Mouse (Mus musculus) adrenal gland, postnatal 36 days (tissue): ENCODE measurements around the gene Mad1l1. TPM values are rescaled to one million over a fixed set of nuclear protein-coding genes. Genes with fewer than 3 reads are reported as not detected.

Experiments
- DNase-seq, 2 experiments: peaks; one replicate each; pipeline ENCODE4 v3.0.0; 2021; ENCODE audit warnings: mixed read lengths in 1 of 2
- total RNA-seq, 2 experiments: library from RNA; stranded (reverse); gene quantifications; 2 replicates each; pipeline ENCODE4 v1.2.3; 2021

Gene Mad1l1
- total RNA-seq, 2 experiments from 2014 or later, result 13.9 to 17.8 TPM

DNA sequence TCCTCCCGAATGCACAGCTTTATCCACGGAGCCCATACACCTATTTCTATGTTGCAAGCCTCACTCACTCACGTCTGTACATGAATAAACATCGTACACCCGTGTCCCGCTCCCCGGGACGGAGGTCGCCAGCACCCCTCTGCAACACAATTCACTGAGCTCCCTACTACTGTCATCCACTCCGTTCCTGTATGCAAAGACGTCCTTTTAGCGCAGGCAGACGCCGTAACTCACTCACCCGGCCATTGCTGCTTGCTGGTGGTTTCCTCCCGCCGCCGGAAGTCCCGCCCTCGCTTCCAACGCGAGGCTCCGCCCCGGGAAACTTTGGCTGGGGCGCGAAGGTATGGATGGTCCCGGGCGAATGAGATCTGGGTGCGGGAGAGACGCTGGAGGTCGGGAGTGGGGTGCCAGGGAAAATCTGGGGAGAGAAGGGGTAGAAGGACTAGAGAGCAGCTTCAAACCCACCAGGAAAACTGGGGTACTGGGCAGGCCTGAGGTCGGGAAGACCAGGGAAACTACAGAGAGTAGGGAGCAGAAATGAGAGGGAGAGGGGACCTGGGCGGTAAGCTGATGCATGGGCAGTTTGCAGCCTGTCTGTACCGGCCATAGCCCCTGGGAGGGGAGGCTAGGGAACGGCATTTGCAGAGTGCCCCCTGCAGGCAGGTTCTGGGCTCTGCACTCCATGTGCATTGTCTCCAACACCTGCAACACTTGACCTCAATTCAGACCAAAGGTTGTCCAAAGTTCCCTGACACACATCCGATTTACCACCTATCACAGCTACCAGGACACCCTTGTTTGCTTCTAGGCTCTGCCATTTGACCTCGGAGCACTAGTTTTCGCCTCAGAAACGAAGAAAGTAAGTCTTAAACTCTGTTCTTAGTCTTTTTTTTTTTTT, 10.5 kb upstream of the Mad1l1 start, which contains the start of gene Mrm2:
Mrm2 (minus strand) TSS at position 284 of the 898 bp plus-strand sequence.
- peak; percentile 91 to 92 for DNase-seq

DNA sequence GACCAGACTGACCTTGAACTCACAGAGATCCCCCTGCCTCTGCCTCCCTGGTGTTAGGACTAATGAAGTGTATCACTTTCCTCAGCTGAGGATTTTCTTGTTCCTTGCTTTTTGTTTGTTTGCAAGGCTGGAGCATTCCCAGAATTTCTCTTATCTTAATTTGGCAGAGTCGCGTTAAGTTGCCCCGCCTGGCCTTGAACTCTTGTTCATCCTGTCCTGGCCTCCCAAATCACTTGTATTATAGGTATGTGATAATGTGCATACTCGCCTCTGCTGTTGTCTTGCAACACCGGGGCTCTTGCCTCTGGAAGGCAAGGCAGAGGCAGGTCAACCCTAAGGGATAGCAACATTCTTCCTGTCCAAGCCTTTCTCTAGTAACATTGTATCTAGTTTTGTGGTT, 2.7 kb upstream of the Mad1l1 start:
- no peak for DNase-seq

DNA sequence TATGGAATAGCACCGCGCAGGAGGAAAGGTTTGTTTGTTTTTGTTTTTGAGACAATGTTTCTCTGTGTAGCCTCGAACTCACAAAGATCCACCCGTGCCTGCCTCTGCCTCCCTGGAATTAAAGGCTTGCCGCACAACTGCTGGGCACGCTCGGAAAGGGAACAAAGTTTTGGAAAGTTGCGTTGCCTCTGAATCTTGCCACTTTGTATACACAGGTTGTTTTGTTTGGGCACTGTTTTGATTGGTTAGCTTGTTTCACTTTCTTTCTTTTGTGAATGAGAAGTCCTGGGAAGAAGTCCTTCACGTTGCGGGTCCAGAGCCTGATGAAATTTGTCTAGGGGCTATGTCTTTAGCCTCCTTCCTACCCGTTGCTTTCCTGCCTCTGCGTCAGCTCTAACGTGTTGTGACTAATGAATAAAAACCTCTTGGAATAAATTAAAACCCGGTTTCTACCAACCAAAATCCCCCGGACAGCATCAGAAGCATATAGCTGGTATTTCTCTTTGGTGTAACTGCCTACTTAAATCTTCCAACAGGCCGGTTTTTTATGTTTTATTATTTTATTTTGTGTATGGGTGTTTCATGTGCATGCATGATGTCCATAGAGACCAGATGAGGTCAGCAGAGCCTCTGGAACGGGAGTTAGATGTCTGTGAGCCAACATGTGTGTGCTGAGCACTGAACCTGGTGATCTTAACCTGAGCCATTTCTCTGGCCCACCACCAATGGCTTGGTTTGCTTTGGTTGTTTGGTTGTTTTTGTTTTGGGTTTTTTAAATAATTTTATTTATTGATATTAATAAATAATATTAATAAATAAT, 614 bp upstream of the Mad1l1 start:
- DNase-seq, result no peak

DNA sequence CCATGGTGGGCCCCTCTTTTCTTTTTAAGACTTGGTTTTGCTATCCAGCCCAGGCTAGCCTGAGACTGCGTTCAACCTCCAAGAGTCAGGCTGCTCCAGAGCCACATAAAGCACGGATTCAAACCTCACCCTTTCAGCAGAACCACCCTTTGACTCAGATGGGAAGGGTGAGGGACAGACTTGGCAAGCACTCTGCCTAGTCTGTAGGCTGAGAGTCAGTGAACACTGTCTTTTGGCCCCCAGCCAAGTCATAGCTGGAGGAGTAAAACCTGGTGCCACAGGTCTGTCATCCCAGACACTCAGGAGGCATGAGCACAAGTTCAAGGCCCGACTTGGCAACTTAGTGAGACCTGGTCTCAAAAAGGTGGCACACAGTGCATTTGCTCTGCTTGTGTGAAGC, 4.6 kb downstream of the Mad1l1 start:
- no peak for DNase-seq

DNA sequence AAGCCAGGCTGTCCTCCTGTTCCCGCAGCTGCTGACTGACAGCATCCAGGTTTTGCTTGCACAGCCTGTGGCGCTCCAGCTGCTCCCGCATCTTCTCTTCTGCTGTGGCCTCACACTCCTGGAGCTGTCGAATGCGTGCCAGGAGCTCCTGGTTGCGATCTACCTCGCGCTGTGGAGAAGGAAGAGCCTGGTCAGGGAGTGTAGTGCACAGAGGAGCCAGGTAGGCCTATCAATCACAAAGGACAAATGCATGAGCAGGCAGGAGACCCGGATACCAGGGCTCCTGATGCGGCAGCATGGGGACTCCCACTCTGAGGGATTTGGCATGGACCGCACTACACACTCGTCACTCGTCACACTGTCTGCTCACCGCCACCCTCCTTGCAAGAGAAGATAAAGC, 13.8 kb downstream of the Mad1l1 start:
- no peak for DNase-seq

DNA sequence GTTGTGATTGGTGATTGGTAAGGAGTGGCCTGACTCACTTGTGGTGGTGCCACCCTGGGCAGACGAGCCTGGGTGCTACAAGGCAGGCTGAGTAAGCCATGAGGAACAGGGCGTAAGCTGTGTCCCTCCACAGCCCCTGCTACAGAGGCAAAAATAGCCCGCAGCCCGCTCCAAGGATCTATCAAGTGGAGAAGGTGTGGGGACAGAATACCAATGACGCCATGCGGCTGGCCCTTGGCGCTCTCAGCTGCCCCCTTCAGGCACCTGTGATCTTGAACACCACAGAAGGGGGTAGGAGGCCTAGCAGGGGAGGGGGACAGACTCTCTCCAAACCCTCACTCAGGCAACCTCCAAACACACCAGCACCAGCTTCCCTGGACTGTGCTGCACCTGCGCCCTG, 15.3 kb downstream of the Mad1l1 start:
- DNase-seq, result no peak

DNA sequence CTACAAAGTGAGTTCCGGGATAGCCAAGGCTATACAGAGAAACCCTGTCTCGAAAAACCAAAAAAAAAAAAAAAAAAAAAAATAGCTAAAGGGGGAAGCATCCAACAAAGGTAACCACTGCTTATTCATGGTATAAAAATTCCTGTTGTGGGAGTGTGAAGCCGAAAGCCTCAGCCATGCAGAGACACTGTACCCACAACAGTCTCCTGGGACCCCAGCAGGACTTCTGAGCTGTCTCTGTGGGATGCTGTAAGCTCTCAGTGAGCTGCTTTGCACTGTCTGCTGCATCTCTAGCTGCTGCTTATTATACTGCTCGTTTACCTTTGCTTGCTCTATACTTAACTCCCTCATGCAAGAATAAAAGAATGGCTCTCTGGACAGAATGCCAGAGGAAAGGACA, 23.1 kb downstream of the Mad1l1 start:
- no peak for DNase-seq

DNA sequence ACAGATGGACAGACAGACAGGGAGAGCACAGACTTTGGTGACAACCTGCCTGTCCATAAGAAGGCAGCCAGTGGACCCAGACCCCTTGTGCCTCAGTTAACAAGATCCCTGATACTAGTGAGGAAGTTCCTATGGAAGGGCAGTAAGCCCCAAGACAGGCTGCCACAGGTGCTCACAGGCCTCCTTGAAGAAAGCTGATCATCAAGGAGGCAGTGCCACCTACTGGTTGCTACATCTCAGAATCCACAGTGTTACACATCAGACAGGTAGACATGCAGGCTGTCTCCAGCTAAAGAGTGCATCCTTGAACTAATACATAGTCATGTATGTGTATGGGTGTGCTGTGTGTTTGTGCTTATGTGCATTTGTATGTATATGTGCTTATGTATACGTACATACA, 29.2 kb downstream of the Mad1l1 start:
- peak; percentile 45 to 66 for DNase-seq

DNA sequence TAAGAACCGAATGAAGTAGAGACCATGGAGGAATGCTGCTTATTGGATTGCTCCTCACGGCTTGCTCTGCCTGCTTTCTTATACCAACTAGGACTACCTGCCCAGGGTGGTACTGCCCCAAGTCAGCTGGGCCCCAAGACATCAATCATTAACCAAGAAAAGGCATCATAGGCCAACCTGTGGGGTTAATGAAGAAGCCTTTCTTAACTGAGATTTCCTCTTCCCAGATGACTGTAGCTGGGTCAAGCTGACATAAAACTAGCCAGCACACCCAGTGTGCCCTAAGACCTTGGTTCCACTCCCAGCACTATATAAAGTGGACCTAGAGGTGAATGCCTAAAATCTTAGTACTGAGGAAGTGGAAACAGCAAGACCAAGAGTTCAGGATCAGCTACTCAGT, 32.2 kb downstream of the Mad1l1 start:
- no peak for DNase-seq

DNA sequence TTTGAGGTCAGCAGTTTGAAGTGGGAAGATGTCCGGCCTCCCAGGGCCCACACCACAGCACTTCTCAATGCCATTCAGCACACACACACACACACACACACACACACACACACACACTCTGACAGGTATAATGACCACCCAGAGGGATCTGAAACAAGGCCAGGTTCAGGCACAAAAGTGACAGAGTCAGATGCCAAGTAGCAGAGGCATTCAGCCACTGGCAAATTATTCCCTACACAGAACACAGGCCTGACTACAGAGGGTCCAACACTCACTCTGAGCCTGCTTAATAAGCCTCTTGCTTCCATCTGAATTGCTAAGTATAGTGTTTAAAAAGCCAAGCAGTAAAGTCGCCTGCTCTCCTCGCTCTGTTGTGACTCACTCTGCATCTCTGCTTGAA, 33.1 kb downstream of the Mad1l1 start:
- no peak for DNase-seq

DNA sequence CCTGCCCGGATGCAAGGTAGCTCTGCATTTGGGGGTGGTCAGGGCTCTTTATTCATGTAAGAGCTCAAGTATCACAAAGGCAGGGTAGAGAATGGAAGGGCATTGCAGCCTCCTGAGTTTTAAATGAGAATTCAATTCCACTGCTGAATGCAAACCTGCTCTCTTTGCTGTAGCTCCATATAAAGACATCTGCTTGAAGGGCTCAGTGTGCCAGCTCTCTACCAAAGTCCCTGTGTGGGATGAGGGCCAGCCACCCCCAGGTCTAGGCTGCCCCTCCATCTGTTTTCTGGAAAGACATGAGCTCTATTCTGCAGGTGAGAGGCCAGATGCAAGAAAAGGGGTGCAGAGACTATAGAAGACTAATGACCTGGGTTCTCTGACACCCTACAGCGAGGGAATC, 36.6 kb downstream of the Mad1l1 start:
- DNase-seq, result no peak

DNA sequence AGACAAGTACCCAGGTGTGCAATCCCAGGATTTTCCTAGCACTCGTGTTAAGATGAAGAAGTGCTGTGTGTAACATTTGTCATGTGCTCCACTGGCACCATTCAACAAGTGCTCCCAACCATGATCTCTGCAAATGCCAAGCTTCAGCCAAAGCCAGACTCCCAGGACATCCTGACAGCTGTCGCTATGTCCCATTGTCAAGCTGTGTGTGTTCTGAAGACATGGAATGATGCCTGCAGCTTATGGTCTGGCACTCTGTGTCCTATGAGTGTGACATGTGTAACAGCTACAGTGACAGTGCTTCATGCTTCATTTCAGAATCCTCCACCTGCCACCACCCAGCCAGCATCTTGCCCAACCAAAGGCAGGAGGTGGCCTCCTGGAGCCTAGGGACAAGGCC, 37.3 kb downstream of the Mad1l1 start:
- DNase-seq, result no peak

DNA sequence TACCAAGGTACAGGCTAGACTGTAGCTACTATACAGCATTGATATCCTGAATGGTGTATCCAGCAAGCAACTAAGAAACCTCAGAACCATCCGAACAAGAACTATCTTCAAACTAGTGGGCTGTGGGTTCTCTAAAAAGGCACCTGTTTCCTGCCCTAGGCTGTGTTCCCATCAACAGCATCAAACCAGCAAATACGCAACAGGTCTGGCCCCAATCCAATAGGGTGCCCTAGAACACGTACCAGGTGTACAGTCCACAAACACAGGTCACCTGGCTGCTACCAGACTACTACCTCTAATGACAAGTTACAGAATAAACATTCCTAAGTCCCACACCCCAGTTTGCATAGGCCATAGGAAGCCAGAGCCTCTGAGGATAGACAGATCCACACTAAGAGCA, 38.5 kb downstream of the Mad1l1 start:
- no peak for DNase-seq

DNA sequence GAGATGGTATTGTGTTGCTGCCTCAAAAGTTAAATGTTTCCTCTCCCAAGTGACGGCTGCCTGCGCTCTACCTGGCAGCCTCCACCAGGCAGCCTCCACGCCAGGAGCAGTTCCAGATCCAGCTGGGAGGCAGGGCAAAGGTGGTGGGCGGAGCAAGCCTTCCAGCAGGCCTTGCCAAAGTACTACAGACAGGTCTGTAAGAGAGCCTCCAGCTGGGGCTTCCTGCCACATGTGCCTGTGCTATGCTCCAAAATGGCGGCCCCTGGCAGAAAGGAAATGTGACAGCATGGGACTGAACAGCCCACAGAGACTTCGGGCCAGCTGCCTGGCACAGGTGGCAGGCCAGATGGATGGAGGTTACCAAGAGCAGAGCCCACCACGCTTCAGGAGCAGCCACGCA, 39.0 kb downstream of the Mad1l1 start:
- DNase-seq, result peak; percentile 20 to 55

DNA sequence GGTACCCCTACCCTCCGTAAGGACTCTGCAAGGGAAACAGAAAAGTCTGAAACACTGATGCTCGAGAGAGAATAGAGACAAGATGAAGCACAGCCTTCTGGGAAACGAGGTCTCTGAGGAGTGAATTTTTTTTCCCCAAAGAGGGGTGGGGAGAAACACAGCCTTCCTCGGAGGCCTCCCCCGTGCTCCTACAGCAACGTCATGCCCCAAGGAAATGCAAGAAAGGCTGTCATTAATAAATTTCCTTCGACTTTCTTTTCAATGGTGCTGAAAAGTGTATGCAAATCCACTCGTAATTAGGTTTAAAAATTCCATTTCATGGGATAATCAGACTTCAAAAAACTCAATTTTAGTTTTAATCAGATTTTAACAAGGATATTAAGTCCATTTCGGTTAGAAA, 41.1 kb downstream of the Mad1l1 start:
- DNase-seq, result no peak

DNA sequence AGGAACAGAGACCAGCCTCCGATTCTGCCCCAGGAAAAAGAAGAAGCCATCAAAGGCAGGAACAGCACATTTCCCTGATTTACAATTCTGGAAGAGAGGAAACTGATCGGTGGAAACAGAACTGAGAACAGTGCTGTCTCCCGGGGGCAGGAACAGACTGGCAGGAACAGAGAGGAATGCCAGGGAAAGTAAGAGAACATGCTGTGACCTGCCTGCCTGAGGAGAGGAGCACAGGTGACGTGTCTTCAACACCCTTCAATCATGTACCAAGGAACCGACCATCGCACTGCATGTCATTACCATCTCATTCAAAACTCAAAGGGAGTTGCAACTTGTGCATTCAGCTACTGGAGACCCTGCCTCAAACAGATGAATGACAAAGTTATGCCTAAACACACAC, 44.6 kb downstream of the Mad1l1 start:
- no peak for DNase-seq

DNA sequence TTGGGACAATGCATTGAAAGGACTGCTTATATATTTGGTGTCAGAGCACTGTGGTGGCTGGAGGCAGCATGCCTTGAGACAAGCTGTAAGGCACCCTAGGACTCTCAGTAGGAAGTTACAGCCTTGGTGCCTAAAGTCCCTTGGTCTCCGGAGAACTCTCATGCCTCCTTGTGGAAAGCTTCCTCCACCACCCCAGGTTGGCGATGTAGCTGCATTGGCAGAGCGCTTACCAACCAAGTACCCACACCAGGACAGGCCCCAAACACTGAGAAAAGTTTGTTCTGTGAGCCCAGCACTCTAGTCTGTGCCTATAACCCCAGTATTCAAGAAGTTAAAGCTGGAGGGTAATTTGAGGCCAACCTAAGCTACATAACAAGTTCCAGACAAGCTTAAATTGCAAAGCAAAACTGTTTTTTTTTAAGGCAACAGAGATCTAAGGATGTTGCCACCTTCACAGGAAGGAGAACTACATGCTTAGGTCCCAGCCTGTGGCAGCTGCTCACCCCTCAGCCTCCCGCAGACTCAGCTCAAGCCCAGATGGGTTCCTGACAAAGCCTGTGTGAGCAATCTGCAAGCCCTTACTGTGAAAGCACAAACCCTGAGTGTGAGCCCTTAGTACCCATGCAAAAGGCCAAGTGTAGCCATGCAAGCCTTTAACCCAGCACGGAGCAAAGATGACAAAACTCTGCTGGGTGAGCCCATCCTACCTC, 50.2 kb downstream of the Mad1l1 start:
- DNase-seq, result no peak

DNA sequence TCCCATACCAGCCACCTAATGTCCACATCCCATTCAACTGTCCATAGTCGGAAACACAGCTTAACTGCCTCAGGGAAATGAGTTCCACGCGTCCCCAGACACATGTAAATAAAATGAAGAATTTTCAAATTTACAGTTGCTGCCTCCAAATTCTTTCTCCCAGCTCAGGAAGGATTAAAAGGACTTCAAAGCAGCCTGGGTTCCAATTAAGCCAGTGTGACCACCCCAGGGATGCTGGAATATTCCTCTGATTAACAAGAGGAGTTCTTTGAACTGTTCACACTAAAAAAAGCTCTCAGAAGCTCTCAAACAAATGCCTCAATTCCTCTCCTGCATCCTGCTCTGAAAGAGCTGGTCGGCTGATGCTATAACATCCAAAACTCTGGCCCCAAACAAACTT, 53.0 kb downstream of the Mad1l1 start:
- DNase-seq, result no peak

DNA sequence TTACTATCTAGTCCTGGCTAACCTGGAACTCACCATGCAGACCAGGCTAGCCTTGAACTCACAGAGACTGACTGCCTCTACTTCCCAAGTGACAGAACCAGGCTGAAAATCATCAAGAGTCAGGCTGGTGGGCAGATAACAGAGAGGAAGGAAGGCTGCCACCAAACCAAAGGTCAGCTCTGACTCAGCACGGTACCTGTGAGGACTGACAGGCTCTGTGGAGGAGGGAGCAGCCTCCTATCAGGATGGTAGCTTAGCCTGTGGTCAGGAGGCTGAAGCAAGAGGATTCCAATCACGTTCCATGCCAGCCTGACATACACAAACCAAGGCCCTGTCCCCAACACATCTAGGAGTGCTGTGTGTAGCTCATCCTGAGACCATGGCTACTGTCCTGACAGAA, 54.3 kb downstream of the Mad1l1 start:
- DNase-seq, result no peak

DNA sequence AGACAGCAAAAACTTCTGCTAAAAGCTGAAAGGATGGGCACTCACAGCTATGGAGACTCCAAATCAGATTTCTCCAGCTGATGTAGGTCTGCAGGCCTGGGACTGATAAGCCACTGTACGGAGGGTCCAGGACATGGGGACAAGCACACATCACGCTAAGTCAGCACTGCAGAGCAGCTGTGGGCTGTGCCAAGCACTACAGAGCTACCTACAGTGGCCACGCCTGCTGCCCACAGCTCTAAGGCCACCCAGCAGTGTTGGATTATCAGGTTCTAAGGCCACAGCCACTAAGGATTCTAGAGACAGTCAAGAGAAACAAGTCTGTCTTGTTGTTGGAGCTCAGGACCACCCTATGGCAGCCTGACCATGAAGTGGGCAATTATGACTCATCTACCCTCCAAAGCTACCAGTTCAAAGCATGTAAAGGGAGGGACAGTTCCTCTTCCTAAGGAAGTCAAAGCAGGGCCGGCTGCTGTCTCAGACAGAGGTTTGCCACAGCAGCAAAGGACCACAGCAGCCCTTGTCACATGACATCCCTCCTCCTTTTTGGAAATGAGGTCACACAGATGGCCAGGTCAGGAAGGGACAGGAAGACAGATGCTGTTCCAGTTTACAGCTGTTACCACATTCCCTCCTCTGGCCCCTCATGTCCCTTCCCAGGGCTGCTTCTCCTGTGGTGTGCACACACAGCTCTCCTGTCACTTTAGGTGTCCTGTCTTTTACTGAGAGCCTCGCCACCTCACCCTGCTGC, 56.4 kb downstream of the Mad1l1 start:
- peak in 1 of 2 experiments; percentile 22 for DNase-seq

DNA sequence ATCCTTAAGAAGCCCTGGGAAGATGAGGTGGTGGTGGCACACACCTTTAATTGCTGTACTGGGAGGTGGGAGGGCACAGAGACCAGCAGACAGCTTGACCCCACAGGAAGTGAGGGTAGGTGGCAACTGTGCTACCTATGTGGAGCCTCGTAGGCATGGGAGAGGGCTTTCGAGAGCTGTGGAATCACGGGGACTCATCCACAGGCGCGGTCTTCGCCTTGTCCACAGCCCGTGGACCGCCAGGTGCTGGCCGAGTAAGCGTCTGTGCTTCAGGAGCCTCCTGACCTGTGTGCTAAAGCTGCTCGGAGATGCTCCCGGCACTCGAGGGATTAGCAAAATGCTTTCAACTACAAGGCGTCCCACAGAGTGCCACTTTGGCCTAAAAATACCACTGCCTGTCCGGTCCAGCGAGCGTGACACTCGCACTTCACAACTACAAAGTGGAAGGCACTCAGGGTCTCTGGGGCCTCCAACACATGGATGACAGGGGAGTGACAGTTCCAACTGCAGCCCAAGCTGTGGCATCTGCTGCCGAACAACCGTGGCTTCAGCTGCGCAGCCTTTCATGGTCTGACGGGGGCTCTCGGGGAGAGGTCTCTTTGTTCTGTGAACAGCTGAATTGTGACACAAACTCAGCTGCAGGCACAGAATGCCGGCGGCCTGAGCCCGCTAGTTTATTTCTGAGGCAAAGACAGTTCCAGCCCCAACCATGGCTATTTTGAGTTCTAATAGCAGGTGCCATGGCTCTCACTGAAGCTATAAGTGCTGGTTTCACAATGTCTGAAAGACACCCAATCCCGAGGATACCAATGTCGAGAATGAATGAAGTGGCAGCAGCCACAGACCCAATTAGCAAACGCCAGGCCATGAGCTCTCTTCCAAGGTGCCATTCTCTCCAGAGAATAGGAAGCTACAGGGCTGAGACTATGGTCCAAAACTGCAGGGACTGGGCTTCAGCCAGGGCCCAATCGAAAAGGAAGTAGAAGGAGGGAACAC, 57.3 kb downstream of the Mad1l1 start:
- no peak for DNase-seq
